Mouse (Mus musculus) cerebellum, postnatal 10 days (tissue): ENCODE measurements around the gene Cox4i2.

ENCODE experiments used
- DNase-seq, 2 experiments: peaks; one replicate each; pipeline ENCODE4 v3.0.0; 2021; ENCODE audit warnings: mixed read lengths in 2 of 2

Cox4i2 gene

GRCm38 (mm10) chr2:152800762-152801113 lies 46.8 kb downstream of the Cox4i2 start:
- no peak for DNase-seq

GRCm38 (mm10) chr2:152802303-152802702 lies 48.3 kb downstream of the Cox4i2 start:
- peak; percentile 51 to 57 for DNase-seq

- DNase-seq: no peak
These were observed 49.1 kb downstream of the Cox4i2 start for GRCm38 (mm10) chr2:152803081-152803480.

GRCm38 (mm10) chr2:152804408-152805110 lies 50.6 kb downstream of the Cox4i2 start:
- DNase-seq: peak; percentile 95

- DNase-seq: peak; percentile 61 to 70
These were observed 51.1 kb downstream of the Cox4i2 start for GRCm38 (mm10) chr2:152805111-152805490.

- no peak for DNase-seq
These were observed 52.1 kb downstream of the Cox4i2 start for GRCm38 (mm10) chr2:152806037-152806436.

GRCm38 (mm10) chr2:152808178-152808577 lies 54.2 kb downstream of the Cox4i2 start:
- no peak for DNase-seq

GRCm38 (mm10) chr2:152810158-152810941 lies 56.4 kb downstream of the Cox4i2 start:
- DNase-seq: no peak

- DNase-seq: no peak
These were observed 57.6 kb downstream of the Cox4i2 start for GRCm38 (mm10) chr2:152811336-152812165.

GRCm38 (mm10) chr2:152813232-152813631 lies 59.3 kb downstream of the Cox4i2 start:
- peak in 1 of 2 experiments; percentile 1 for DNase-seq

- DNase-seq: peak in 1 of 2 experiments; percentile 32
These were observed 60.4 kb downstream of the Cox4i2 start for GRCm38 (mm10) chr2:152814213-152814874.
